Mouse (Mus musculus): ENCODE results near the gene Ccna1.

DNA sequence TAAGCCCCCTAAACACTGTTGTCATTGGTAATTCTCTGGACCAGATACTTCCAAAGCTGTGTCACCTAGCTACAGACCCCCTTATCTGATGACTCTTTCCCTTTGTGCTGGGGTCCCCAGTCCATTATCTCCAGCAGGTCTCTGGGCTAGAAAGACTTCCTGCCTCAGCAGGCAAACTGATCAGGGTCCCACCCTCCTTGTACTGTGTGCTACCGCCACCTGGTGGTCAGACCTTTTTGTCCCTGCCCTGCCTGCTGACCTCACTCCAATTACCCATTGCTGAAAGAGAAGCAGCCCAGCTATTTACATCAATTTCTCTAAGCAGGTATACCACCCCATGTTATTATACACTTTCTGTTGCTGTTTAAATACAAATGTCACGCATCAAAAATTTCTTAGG, 9.1 kb upstream of the Ccna1 start:
- TF ChIP-seq GATA1 (IDR thresholded peaks at IDR 0.05; ENCODE audit: borderline replicate concordance, low read length), result no peak
- no peak for TF ChIP-seq FLI1 (IDR thresholded peaks at IDR 0.05; ENCODE audit: low read length)

Measured in megakaryocyte, embryonic 14.5 days (primary cell).